In the genomic region with DNA sequence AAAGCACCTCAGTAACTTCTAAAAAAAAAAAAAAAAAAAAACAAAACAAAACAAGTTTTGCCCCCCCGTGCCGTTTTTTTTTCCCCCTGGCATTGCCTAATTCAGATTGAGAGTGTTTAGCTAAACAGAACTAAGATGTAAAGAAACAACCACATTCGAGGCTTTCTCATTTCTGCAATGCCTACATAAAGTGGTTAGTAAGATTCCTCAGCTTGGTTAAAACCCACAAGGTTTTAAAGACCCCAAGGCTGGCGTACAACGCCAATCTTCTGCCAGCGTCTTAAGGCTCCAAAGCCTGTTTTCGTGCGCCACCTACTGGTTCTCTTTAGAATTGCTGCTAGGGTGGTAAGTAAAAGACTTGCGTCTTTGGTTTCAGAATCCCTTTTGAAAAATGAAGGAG, we compare ENCODE assay signal across 8 mouse cellular contexts. TPM values are rescaled to one million over a fixed set of nuclear protein-coding genes. Genes with fewer than 3 reads are reported as not detected.
DNase-seq lines count a peak whose midpoint lies in the region; ATAC-seq and TF ChIP-seq lines count a peak whose summit lies in the region.

No protein-coding gene starts in this region.

- no peak overlapping the region for H3K4me3 ChIP-seq in midbrain, embryonic 11.5 days (ENCODE audit: low read depth, low read length)
- H3K4me3 ChIP-seq in midbrain, embryonic 13.5 days (replicated peaks) = no peak overlapping the region
- no peak overlapping the region for H3K4me3 ChIP-seq in hindbrain, postnatal 0 days (ENCODE audit: low read length)

- H3K27me3 ChIP-seq in midbrain, embryonic 11.5 days (ENCODE audit: control insufficient read depth, insufficient read depth, low read length) = no peaks in the 10 kb centered on the region
- H3K27me3 ChIP-seq in midbrain, embryonic 13.5 days = no peaks in the 10 kb centered on the region
- no peaks in the 10 kb centered on the region for H3K27me3 ChIP-seq in hindbrain, postnatal 0 days (ENCODE audit: insufficient read depth, low read length)

- no peak overlapping the region for H3K9ac ChIP-seq in midbrain, embryonic 11.5 days (ENCODE audit: low read length)
- no peak overlapping the region for H3K9ac ChIP-seq in midbrain, embryonic 13.5 days (replicated peaks)
- no peak overlapping the region for H3K9ac ChIP-seq in hindbrain, postnatal 0 days (replicated peaks; ENCODE audit: low read length)

- DNase-seq in midbrain, embryonic 11.5 days (ENCODE audit: low spot score, missing footprints) = peak; percentile 99
- DNase-seq in cerebellum, adult 9-11 months = peak; percentile 70
- peak; percentile 47 to 82 for DNase-seq in frontal cortex, postnatal 14 days (ENCODE audit: low spot score in 2 of 2)
- peak; percentile 98 for DNase-seq in hindbrain, postnatal 0 days (ENCODE audit: low spot score)
- peak; percentile 88 for DNase-seq in left cerebral cortex, postnatal 10 days (ENCODE audit: extremely low spot score in 1 of 2, low spot score in 2 of 2)
- DNase-seq in spleen, postnatal 36 days (ENCODE audit: low spot score in 2 of 2) = peak; percentile 85 to 90

- ATAC-seq in midbrain, embryonic 11.5 days (ENCODE audit: low FRiP score) = no peak
- no peak for ATAC-seq in midbrain, embryonic 13.5 days
- 0 out of 2 replicates have a peak, but pooled peaks have one; percentile 41 for ATAC-seq in hindbrain, postnatal 0 days
- ATAC-seq in megakaryocyte-erythroid progenitor cell, adult 5-6 weeks (replicated peaks; ENCODE audit: low FRiP score, low TSS enrichment, poor library complexity, severe bottlenecking) = peak; percentile 15; the same call in 1 of the 2 replicates

- no peaks in the 10 kb centered on the region; the same call in 1 of the 2 replicates for H3K36me3 ChIP-seq in midbrain, embryonic 11.5 days (ENCODE audit: control insufficient read depth, insufficient read depth, low read length)
- H3K36me3 ChIP-seq in midbrain, embryonic 13.5 days = no peaks in the 10 kb centered on the region
- H3K36me3 ChIP-seq in hindbrain, postnatal 0 days (ENCODE audit: insufficient read depth, low read length) = no peaks in the 10 kb centered on the region; the same call in 1 of the 2 replicates

- no peak overlapping the region for H3K27ac ChIP-seq in midbrain, embryonic 11.5 days (ENCODE audit: low read depth, low read length)
- H3K27ac ChIP-seq in midbrain, embryonic 13.5 days = no peak overlapping the region
- no peak overlapping the region for H3K27ac ChIP-seq in hindbrain, postnatal 0 days

- intact Hi-C loops in left cerebral cortex, postnatal 10 days (cut with DNase I) = loop anchor here (2.0 to 5.0 kb wide), 3 partner anchors 307 to 521 kb away; no protein-coding TSS in a partner anchor

- no peaks in the 10 kb centered on the region for H3K9me3 ChIP-seq in midbrain, embryonic 11.5 days (ENCODE audit: control insufficient read depth, low read length)
- H3K9me3 ChIP-seq in midbrain, embryonic 13.5 days = no peaks in the 10 kb centered on the region
- no peaks in the 10 kb centered on the region for H3K9me3 ChIP-seq in hindbrain, postnatal 0 days (ENCODE audit: low read length)

- peak; percentile 96 for TF ChIP-seq CTCF in hindbrain, postnatal 0 days (IDR thresholded peaks at IDR 0.05; ENCODE audit: low read depth)

- peaks cover 33% of the 10 kb centered on the region for H3K4me1 ChIP-seq in midbrain, embryonic 11.5 days (ENCODE audit: control insufficient read depth, insufficient read depth, low read length)
- peaks cover 40% of the 10 kb centered on the region for H3K4me1 ChIP-seq in midbrain, embryonic 13.5 days (replicated peaks)
- H3K4me1 ChIP-seq in hindbrain, postnatal 0 days (ENCODE audit: insufficient read depth, low read length) = peaks cover 21% of the 10 kb centered on the region; the same call in 1 of the 2 replicates

- no peak overlapping the region for H3K4me2 ChIP-seq in midbrain, embryonic 11.5 days
- no peak overlapping the region for H3K4me2 ChIP-seq in midbrain, embryonic 13.5 days (replicated peaks)
- H3K4me2 ChIP-seq in hindbrain, postnatal 0 days (ENCODE audit: low read depth, low read length) = 0 out of 2 replicates have a peak overlapping the region, but pooled peaks have one; percentile 29

- WGBS in midbrain, embryonic 11.5 days = 10% methylated on average over 9 of the region's 9 CpGs
- 8% methylated on average over 9 of the region's 9 CpGs for WGBS in midbrain, embryonic 13.5 days
- 10% methylated on average over 9 of the region's 9 CpGs for WGBS in hindbrain, postnatal 0 days

RNA-seq across cellular contexts. Expression of gene Klf3, which starts 10.2 kb away (rescaled TPM):
- 34.8 and 37.7 TPM in 2 replicates for polyA plus RNA-seq in midbrain, embryonic 11.5 days (2014; fragmentation: Nextera tagmentation; extraction: Ambion mirVana)
- polyA plus RNA-seq in midbrain, embryonic 13.5 days (2015; fragmentation: Nextera tagmentation; extraction: Ambion mirVana) = 19.2 and 26.0 TPM in 2 replicates
- 22.6 and 22.9 TPM in 2 replicates for total RNA-seq in hindbrain, postnatal 0 days (2014; rRNA removed)
- 37.1 and 37.5 TPM in 2 replicates for polyA plus RNA-seq in hindbrain, postnatal 0 days (2015; fragmentation: Nextera tagmentation; extraction: Ambion mirVana)
- 10 to 100 TPM; 25.7 to 27.3 TPM for total RNA-seq in left cerebral cortex, postnatal 10 days (2021)
- 101 and 120 TPM in 2 replicates for total RNA-seq in megakaryocyte-erythroid progenitor cell, adult 5-6 weeks (2014; fragmentation: Nextera tagmentation)
- 34.4 and 37.4 TPM in 2 replicates for total RNA-seq in megakaryocyte-erythroid progenitor cell, adult 5-6 weeks (2017)

Comparison
In these comparisons a context has a peak if more than half of its experiments do, and no peak if none do; other contexts are left out.
1. ATAC-seq: peak in hindbrain, postnatal 0 days (single experiment) and megakaryocyte-erythroid progenitor cell, adult 5-6 weeks (single experiment); none in midbrain, embryonic 11.5 days (single experiment) and midbrain, embryonic 13.5 days (single experiment).
2. Peak in every context shown above with its lines, with median percentiles within 50 percentile points of each other: DNase-seq.